8 mouse cellular contexts compared by ENCODE assay signal in genomic region chr12:86422166-86422910, GRCm38 (mm10).
A peak's percentile ranks its signal among the peaks of the same experiment; 100 is the strongest.
DNase-seq lines count a peak whose midpoint lies in the region; ATAC-seq and TF ChIP-seq lines count a peak whose summit lies in the region.

No protein-coding gene starts in this region.

- no peak for ATAC-seq in lung, postnatal 0 days
- no peak for ATAC-seq in liver, embryonic 14.5 days (ENCODE audit: insufficient read depth)

- peaks cover 4% of the 10 kb centered on the region; the same call in 1 of the 2 replicates for H3K27me3 ChIP-seq in cerebellum, adult 2 months (ENCODE audit: control insufficient read depth, insufficient read depth, low read length)
- H3K27me3 ChIP-seq in lung, postnatal 0 days (replicated peaks; ENCODE audit: insufficient read depth, low read length) = peaks cover 47% of the 10 kb centered on the region
- H3K27me3 ChIP-seq in liver, embryonic 14.5 days (ENCODE audit: control insufficient read depth, insufficient read depth, low read length) = peaks cover 44% of the 10 kb centered on the region

- no peak overlapping the region for H3K27ac ChIP-seq in cerebellum, adult 2 months (ENCODE audit: insufficient read depth, low read length)
- no peak overlapping the region for H3K27ac ChIP-seq in lung, postnatal 0 days (ENCODE audit: low read length)
- H3K27ac ChIP-seq in liver, embryonic 14.5 days = no peak overlapping the region

- H3K9me3 ChIP-seq in lung, postnatal 0 days (ENCODE audit: low read length) = no peaks in the 10 kb centered on the region
- H3K9me3 ChIP-seq in liver, embryonic 14.5 days (ENCODE audit: control insufficient read depth, low read length) = no peaks in the 10 kb centered on the region

- peaks cover 4% of the 10 kb centered on the region for H3K4me1 ChIP-seq in cerebellum, adult 2 months (ENCODE audit: control insufficient read depth, insufficient read depth, low read length)
- H3K4me1 ChIP-seq in lung, postnatal 0 days (ENCODE audit: insufficient read depth, low read depth, low read length) = peaks cover 7% of the 10 kb centered on the region; the same call in 1 of the 2 replicates
- no peaks in the 10 kb centered on the region for H3K4me1 ChIP-seq in liver, embryonic 14.5 days (replicated peaks; ENCODE audit: control insufficient read depth in 2 of 2, insufficient read depth in 2 of 2, low read length in 1 of 2)

- no peaks in the 10 kb centered on the region for H3K36me3 ChIP-seq in lung, postnatal 0 days (ENCODE audit: insufficient read depth, low read length)
- no peaks in the 10 kb centered on the region for H3K36me3 ChIP-seq in liver, embryonic 14.5 days (replicated peaks; ENCODE audit: control insufficient read depth, insufficient read depth, low read depth)

- no peak for TF ChIP-seq POLR2A in cerebellum, adult 2 months (IDR thresholded peaks at IDR 0.05; ENCODE audit: borderline replicate concordance, insufficient read depth, low read length)

- TF ChIP-seq CTCF in cerebellum, adult 2 months (IDR thresholded peaks at IDR 0.05; ENCODE audit: borderline replicate concordance, insufficient read depth, low read depth, low read length) = no peak
- TF ChIP-seq CTCF in lung, postnatal 0 days (IDR thresholded peaks at IDR 0.05) = no peak
- no peak for TF ChIP-seq CTCF in liver, embryonic 14.5 days (IDR thresholded peaks at IDR 0.05; ENCODE audit: low read depth)

- peak overlapping the region; percentile 62 for H3K4me2 ChIP-seq in lung, postnatal 0 days (replicated peaks; ENCODE audit: low read depth, low read length)
- peak overlapping the region; percentile 30 for H3K4me2 ChIP-seq in liver, embryonic 14.5 days (ENCODE audit: low read depth)

- peak overlapping the region; percentile 90 for H3K4me3 ChIP-seq in cerebellum, adult 2 months (replicated peaks; ENCODE audit: insufficient read depth, low read depth, low read length)
- H3K4me3 ChIP-seq in lung, postnatal 0 days (ENCODE audit: low read depth, low read length) = peak overlapping the region; percentile 45
- peak overlapping the region in 1 of 2 experiments; percentile 32; a peak in 2 of 4 replicates for H3K4me3 ChIP-seq in liver, embryonic 14.5 days (ENCODE audit: insufficient read depth in 1 of 2, low read depth in 2 of 2, low read length in 2 of 2)

- under 1% methylated on average over 59 of the region's 59 CpGs for WGBS in cerebellum, adult 2 months
- 3% methylated on average over 59 of the region's 59 CpGs for WGBS in lung, postnatal 0 days
- WGBS in liver, embryonic 14.5 days (ENCODE audit: insufficient replicate concordance) = 3% methylated on average over 59 of the region's 59 CpGs

- TF ChIP-seq EP300 in lung, postnatal 0 days (IDR thresholded peaks at IDR 0.05) = no peak
- no peak for TF ChIP-seq EP300 in liver, embryonic 14.5 days (IDR thresholded peaks at IDR 0.05; ENCODE audit: low read depth)

- DNase-seq in cerebellum, adult 2 months = peak; percentile 14 to 25
- no peak for DNase-seq in cerebellum, adult 9-11 months
- DNase-seq in lung, postnatal 0 days (ENCODE audit: low spot score) = no peak
- DNase-seq in lung, adult 18-20 months = no peak
- no peak for DNase-seq in liver, embryonic 14.5 days (ENCODE audit: low read depth in 3 of 3, low spot score in 3 of 3)
- DNase-seq in spleen, postnatal 10 days (ENCODE audit: low spot score in 2 of 2) = no peak
- DNase-seq in testis, postnatal 14 days (ENCODE audit: low spot score) = no peak
- DNase-seq in T-cell, adult 2 months (ENCODE audit: low spot score) = no peak

- H3K9ac ChIP-seq in lung, postnatal 0 days (replicated peaks; ENCODE audit: low read depth) = no peak overlapping the region
- H3K9ac ChIP-seq in liver, embryonic 14.5 days (replicated peaks) = no peak overlapping the region

Comparison
In these comparisons a context has a peak if more than half of its experiments do, and no peak if none do; other contexts are left out.
1. DNase-seq: peak in cerebellum, adult 2 months (2 of 2); none in cerebellum, adult 9-11 months (single experiment), lung, postnatal 0 days (single experiment), lung, adult 18-20 months (0 of 2), liver, embryonic 14.5 days (0 of 3), spleen, postnatal 10 days (0 of 2), testis, postnatal 14 days (single experiment) and T-cell, adult 2 months (single experiment).